Comparison of ENCODE assay signal across 8 mouse cellular contexts in the genomic region with DNA sequence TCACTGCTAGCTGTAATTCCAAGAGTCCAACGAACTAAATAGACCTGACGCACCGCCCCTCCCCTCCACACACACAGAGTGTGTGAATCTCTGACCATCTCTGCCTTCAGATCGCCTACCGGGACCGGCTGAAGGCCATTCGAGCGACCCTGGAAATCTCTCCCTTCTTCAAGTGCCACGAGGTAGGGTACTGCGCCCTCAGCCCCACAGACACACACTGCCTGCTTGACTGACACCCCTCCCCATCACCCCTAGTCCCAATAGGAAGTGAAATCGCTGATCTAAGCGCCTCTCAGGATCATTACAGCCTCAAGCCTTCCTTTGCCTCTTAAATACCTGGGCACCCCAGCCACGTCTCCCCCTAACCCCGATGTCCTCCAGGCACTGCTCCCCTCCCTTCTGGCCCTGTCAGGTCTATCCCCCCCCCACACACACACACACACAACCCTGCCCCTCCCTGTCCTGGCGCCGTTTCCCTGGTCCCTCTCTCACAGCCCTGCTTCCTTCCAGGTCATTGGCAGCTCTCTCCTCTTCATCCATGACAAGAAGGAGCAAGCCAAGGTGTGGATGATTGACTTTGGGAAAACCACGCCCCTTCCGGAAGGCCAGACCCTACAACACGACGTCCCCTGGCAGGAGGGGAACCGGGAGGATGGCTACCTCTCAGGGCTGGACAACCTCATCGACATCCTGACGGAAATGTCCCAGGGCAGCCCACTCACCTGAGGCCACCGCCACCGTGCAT.
DNase-seq lines count a peak whose midpoint lies in the region; ATAC-seq and TF ChIP-seq lines count a peak whose summit lies in the region.
"Had no signal": no experiment of that assay in that cellular context is flagged by ENCODE, and none has a peak within 500 bp of the region (broad histone marks: within the 10 kb centered on the region; RNA-seq: fewer than 3 reads in every experiment).

No protein-coding gene starts in this region.

- H3K4me1 ChIP-seq in kidney, embryonic 16.5 days (ENCODE audit: insufficient read depth, low read length): peaks cover 38% of the 10 kb centered on the region
- H3K4me1 ChIP-seq in bone marrow macrophage, adult 2 months (ENCODE audit: control insufficient read depth, insufficient read depth, low read length): peaks cover 86% of the 10 kb centered on the region
- H3K4me1 ChIP-seq in forebrain, postnatal 0 days (ENCODE audit: insufficient read depth): no peaks in the 10 kb centered on the region
- peaks cover 22% of the 10 kb centered on the region for H3K4me1 ChIP-seq in midbrain, embryonic 16.5 days (ENCODE audit: control insufficient read depth, insufficient read depth, low read length)

- H3K27ac ChIP-seq in kidney, embryonic 16.5 days (ENCODE audit: low read length): no peak overlapping the region; the same call in 1 of the 2 replicates
- peak overlapping the region; percentile 94 for H3K27ac ChIP-seq in bone marrow macrophage, adult 2 months (ENCODE audit: insufficient read depth, low read depth, low read length)
- peak overlapping the region; percentile 35; the same call in 1 of the 2 replicates for H3K27ac ChIP-seq in forebrain, postnatal 0 days (ENCODE audit: low read depth, low read length)
- peak overlapping the region; percentile 78 for H3K27ac ChIP-seq in midbrain, embryonic 16.5 days (ENCODE audit: low read length)
- H3K27ac ChIP-seq: lung, embryonic 15.5 days had no signal

- no peak overlapping the region for H3K4me2 ChIP-seq in kidney, embryonic 16.5 days (replicated peaks; ENCODE audit: low read depth, low read length)
- no peak overlapping the region for H3K4me2 ChIP-seq in forebrain, postnatal 0 days (ENCODE audit: low read depth)
- H3K4me2 ChIP-seq in midbrain, embryonic 16.5 days (ENCODE audit: low read length): peak overlapping the region; percentile 44
- H3K4me2 ChIP-seq: lung, embryonic 15.5 days had no signal

- no peak overlapping the region for H3K9ac ChIP-seq in kidney, embryonic 16.5 days (replicated peaks; ENCODE audit: low read length)
- no peak overlapping the region for H3K9ac ChIP-seq in forebrain, postnatal 0 days
- H3K9ac ChIP-seq in midbrain, embryonic 16.5 days (ENCODE audit: low read depth, low read length): peak overlapping the region; percentile 43
- H3K9ac ChIP-seq: lung, embryonic 15.5 days had no signal

- ATAC-seq in kidney, embryonic 16.5 days (ENCODE audit: low FRiP score, low TSS enrichment): 0 out of 2 replicates have a peak, but pooled peaks have one; percentile 9
- ATAC-seq in forebrain, postnatal 0 days: peak; percentile 21
- ATAC-seq in midbrain, embryonic 16.5 days: peak; percentile 47

- TF ChIP-seq POLR2A in bone marrow macrophage, adult 2 months (IDR thresholded peaks at IDR 0.05; ENCODE audit: borderline replicate concordance, low read depth, low read length): no peak

- H3K27me3 ChIP-seq in kidney, embryonic 16.5 days (ENCODE audit: insufficient read depth, low read length): no peaks in the 10 kb centered on the region
- H3K27me3 ChIP-seq in forebrain, postnatal 0 days (ENCODE audit: insufficient read depth, low read length): no peaks in the 10 kb centered on the region
- H3K27me3 ChIP-seq in midbrain, embryonic 16.5 days (ENCODE audit: control insufficient read depth, insufficient read depth, low read depth, low read length): no peaks in the 10 kb centered on the region
- H3K27me3 ChIP-seq: lung, embryonic 15.5 days had no signal

- WGBS in kidney, embryonic 16.5 days: 53% methylated on average over 25 of the region's 25 CpGs
- WGBS in forebrain, postnatal 0 days: 58% methylated on average over 25 of the region's 25 CpGs
- WGBS in midbrain, embryonic 16.5 days: 48% methylated on average over 25 of the region's 25 CpGs

- TF ChIP-seq CTCF in bone marrow macrophage, adult 2 months (IDR thresholded peaks at IDR 0.05; ENCODE audit: low read depth, low read length): no peak
- no peak for TF ChIP-seq CTCF in forebrain, postnatal 0 days (IDR thresholded peaks at IDR 0.05; ENCODE audit: low read depth)

- no peaks in the 10 kb centered on the region for H3K9me3 ChIP-seq in kidney, embryonic 16.5 days (ENCODE audit: low read length)
- H3K9me3 ChIP-seq in forebrain, postnatal 0 days (ENCODE audit: low read length): no peaks in the 10 kb centered on the region
- H3K9me3 ChIP-seq in midbrain, embryonic 16.5 days (replicated peaks; ENCODE audit: control insufficient read depth, low read length, poor library complexity, severe bottlenecking): no peaks in the 10 kb centered on the region
- H3K9me3 ChIP-seq: lung, embryonic 15.5 days had no signal

- H3K36me3 ChIP-seq in kidney, embryonic 16.5 days (ENCODE audit: insufficient read depth, low read length): peaks cover 17% of the 10 kb centered on the region; the same call in 1 of the 2 replicates
- H3K36me3 ChIP-seq in forebrain, postnatal 0 days (ENCODE audit: insufficient read depth): no peaks in the 10 kb centered on the region; the same call in 1 of the 2 replicates
- H3K36me3 ChIP-seq in midbrain, embryonic 16.5 days (ENCODE audit: control insufficient read depth, insufficient read depth, low read length): no peaks in the 10 kb centered on the region

- no peak overlapping the region for H3K4me3 ChIP-seq in kidney, embryonic 16.5 days (ENCODE audit: low read length)
- H3K4me3 ChIP-seq in bone marrow macrophage, adult 2 months (ENCODE audit: insufficient read depth, low read length): no peak overlapping the region
- H3K4me3 ChIP-seq in forebrain, postnatal 0 days (ENCODE audit: low read depth, low read length): no peak overlapping the region
- H3K4me3 ChIP-seq in midbrain, embryonic 16.5 days (ENCODE audit: low read depth, low read length): peak overlapping the region; percentile 8
- H3K4me3 ChIP-seq: lung, embryonic 15.5 days had no signal

- no peak for DNase-seq in kidney, postnatal 10 days
- no peak for DNase-seq in forebrain, postnatal 0 days
- DNase-seq in T-cell, adult 2 months (ENCODE audit: low spot score): no peak
- DNase-seq in ovary, postnatal 10 days (ENCODE audit: low spot score): no peak
